Mouse (Mus musculus) kidney, adult 2 months (tissue): ENCODE data around the gene Ankrd13a.

Source experiments
- CTCF ChIP-seq: fragments of 200-500 bp; conservative IDR thresholded peaks from 2 replicates; pipeline ENCODE4 v1.5.1; 2011; ENCODE audit warnings: low read depth, mild to moderate bottlenecking, control low read depth, low read length, moderate library complexity, mixed read lengths; ENCODE audit not compliant: insufficient read depth, insufficient read length
- POLR2A ChIP-seq: fragments of 200-500 bp; IDR thresholded peaks from one replicate; pipeline ENCODE4 v1.6.1; 2011; ENCODE audit warnings: low read depth, low read length, control low read depth

DNA sequence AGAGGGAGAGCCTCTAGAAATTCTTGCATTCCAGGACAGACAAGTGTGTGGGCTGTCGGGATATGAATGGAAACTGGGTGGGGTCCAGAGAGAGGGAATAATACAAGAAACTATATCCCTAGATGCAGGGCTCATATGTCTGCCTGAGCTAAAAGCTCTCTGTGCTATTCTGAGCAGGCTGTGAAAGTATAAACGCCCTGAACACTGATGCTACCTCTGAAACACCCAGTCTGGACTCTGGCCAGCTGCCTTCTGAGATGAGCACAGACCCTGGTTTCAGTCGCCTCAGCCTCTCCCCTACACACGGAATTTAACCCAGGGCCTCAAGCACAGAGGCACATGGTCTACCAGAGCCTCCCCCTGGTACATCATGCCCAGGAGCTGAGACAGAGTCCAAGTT, 33.9 kb upstream of the Ankrd13a start:
- no peak for TF ChIP-seq CTCF
- TF ChIP-seq POLR2A, result no peak
